Mouse (Mus musculus) CH12F3 (cell line): ENCODE measurements at regions not wholly inside any gene's neighbourhood (a gene's known extent, or its start where the extent isn't known, plus 50 kb on each side); places are given as distances from the start of the nearest gene placed in this dataset.

Source experiments
- in situ Hi-C: fragments of 300-500 bp; cut with MboI; formaldehyde crosslinking; loops from 2 replicates; pipeline ENCODE4 v1.14.3; 2020; ENCODE audit warnings: low sequenced_read_pairs

DNA sequence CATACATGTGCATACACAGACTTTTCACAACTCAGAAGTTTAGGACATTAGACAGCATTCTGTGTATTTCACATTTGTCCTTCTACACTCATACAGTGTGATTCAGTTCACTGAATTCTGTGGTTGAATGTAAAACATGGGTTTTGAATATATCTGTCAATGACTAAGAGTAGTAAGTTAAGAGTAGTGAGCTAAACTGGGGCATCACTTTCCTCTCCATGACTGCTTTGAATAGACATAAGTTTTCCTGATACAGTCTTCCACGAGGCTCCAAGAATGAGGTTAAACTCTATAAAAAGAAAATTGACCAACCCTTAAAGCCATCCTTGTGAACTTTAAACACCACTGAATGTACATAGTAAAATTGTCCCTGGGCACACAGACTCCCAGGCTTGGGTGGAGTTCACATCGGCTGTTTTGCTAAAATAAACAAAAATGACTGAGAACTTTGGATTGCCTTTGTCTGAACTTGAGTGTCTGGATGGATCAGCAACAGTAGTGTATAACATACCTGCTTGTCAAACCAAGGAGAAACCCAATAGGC lies 94.9 kb upstream of the Cdkn2b start:
- in situ Hi-C loops, result no loop called here

DNA sequence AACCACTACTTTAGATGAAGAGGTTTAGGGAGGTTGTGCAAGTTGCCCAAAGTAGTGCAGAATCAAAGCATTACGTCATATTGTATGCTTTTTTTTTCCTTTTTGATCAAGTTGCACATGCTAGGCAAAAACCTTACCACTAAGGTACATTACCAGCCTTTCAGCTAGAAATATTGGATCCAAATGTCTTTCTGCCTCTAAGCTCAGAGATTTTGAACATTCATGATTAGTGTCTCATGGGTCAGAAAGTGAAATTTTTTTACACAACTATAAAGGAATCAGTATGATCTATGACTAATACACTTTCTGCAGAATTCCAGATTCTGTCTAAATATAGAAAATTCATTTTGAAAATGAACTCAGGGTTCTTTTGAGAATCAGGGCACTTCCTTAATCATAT lies 92.3 kb upstream of the Cdkn2b start:
- in situ Hi-C loops, result no loop called here

DNA sequence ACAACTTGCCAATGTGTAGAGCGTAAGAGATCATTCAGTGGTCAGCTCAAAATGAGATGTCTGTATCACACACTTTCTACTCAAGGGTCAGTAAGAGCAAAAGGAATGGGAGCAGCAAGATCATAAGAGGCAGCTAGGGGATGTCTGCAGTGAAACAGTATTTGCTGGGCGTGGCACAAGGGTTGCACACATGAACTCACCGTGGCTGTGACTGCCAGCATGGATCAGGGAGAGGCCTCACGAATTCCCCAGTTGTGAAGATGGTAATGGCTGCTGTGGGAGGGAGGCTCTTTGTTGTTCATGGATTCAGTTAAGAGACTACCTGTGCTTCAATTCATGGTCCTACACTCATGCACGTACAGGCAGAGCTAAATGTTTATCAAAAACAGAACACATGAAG lies 91.5 kb upstream of the Cdkn2b start:
- in situ Hi-C loops, result no loop called here

DNA sequence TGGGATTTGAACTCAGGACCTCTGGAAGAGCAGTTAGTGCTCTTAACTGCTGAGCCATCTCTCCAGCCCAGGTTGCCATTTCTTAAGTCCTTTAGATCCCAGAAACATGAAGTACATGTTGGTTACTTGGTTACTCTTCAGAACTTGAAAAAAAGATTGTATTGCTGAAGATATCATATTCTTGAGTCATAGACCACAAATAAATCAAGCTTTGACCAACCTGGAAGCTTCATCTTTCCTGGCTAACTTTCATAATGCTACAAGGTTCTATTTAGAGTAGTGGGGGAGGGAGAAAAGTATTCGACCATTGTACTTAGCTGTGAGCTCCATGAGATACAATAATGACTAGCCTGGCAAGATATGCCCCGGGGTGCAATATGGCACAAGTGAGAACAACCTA lies 90.9 kb upstream of the Cdkn2b start:
- in situ Hi-C loops, result no loop called here

- in situ Hi-C loops, result no loop called here
Measured at GRCm38 (mm10) chr4:89400342-89400741, 89.5 kb upstream of the Cdkn2b start.

- in situ Hi-C loops, result no loop called here
Measured at GRCm38 (mm10) chr4:89399277-89399676, 88.4 kb upstream of the Cdkn2b start.

GRCm38 (mm10) chr4:89396020-89396419 lies 85.2 kb upstream of the Cdkn2b start:
- in situ Hi-C loops, result no loop called here

GRCm38 (mm10) chr4:89395336-89395735 lies 84.5 kb upstream of the Cdkn2b start:
- in situ Hi-C loops, result no loop called here

GRCm38 (mm10) chr4:89393251-89393711 lies 82.4 kb upstream of the Cdkn2b start:
- in situ Hi-C loops, result no loop called here

DNA sequence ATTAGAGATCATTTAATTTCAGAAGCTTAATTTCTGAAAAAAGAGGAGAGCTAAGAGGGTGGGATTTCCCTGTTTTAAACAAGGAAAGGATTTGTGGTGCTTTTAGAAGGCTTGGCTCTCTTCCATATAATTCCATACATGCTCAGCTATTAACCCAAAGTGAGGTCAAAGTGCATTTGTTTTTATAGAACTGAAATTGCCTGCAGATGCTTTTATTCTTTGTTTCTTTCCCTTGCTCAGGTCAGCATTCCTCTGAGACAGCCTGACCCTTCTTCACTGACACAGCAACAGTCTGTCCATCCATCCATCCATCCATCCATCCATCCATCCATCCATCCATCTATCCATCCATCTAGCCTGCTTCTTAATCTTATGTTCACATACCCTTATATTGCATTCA lies 82.0 kb upstream of the Cdkn2b start:
- in situ Hi-C loops, result no loop called here

DNA sequence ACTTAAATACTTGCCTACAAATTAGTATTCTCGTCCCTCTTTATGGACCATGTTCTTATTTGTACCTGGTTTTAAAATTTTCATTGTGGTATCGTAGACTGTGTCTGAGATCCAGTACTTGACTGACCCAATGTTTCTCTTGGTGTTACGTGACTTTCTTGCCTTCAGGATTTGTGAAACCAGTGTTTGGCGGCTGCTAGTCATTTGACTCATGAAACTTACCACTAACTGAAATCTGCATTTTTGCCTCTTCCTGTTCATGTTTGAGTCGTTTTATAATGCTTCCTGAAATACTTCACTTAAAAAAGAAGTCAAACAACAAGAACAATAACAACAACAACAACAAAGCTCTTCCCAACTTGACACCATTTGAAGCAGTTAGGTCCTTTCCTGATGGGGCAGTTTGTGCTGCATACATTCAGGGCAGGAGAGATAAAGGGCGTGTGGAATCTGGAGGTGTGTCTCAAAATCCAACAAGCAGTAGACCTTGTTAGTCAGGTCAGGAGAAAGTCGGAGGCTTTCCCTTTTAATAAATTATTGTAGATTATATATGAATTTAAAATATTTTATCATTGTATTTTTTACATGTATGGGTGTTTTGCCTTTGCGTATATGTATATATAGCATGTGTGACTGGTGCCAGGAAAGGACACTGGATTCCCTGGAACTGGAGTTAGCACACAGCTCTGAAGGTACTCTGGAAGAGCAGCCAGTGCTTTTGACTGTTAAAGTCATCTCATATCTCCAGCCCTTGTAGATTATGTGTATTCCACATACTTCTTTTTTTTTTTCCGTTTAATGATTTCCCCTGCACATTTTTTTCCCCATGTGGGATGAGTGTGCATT lies 80.8 kb upstream of the Cdkn2b start:
- in situ Hi-C loops, result no loop called here

- in situ Hi-C loops, result no loop called here
Measured at GRCm38 (mm10) chr4:89383548-89383947, 72.7 kb upstream of the Cdkn2b start.

- in situ Hi-C loops, result no loop called here
Measured at GRCm38 (mm10) chr4:89382434-89382976, 71.7 kb upstream of the Cdkn2b start.

GRCm38 (mm10) chr4:89381763-89382162 lies 70.9 kb upstream of the Cdkn2b start:
- in situ Hi-C loops, result no loop called here

- in situ Hi-C loops, result no loop called here
Measured at GRCm38 (mm10) chr4:89381077-89381476, 70.2 kb upstream of the Cdkn2b start.

- in situ Hi-C loops, result no loop called here
Measured at GRCm38 (mm10) chr4:89380330-89380945, 69.6 kb upstream of the Cdkn2b start.

DNA sequence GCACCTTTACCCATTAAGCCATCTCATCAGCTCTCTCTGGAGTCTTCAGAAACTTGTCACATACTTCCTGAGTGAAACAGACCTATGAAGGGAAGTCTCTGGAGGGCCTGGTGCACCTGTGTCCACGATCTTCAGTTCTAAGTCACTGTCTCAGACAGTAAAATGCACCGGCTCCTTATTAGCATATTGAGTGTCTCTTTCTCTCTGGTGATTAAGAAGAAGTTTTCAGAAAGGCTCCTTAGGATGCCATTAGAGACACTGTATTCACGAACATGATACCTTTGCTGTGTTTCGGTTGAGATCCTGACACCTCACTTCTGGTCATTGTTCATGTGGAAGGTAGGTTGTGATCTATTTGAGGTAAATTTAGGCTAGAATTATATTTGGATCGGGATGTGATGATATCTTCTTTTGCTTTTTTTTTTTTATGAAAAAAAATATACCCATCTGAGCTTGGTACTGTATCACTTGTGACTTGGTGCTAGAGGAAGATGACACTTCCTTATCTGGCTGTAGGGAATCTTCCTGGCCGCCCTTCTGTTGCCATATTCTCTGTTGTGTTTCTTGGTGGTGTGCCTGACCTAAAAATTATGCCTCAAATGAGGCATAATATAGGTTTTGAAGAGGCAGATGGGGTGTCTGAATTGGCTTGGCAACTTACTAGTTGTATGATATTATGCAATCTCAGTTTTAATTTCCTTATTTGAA lies 68.9 kb upstream of the Cdkn2b start:
- in situ Hi-C loops, result no loop called here

- in situ Hi-C loops, result no loop called here
Measured at GRCm38 (mm10) chr4:89372631-89373030, 61.8 kb upstream of the Cdkn2b start.

GRCm38 (mm10) chr4:89368850-89369524 lies 58.1 kb upstream of the Cdkn2b start:
- in situ Hi-C loops, result no loop called here

GRCm38 (mm10) chr4:89366581-89367141 lies 55.8 kb upstream of the Cdkn2b start:
- in situ Hi-C loops, result no loop called here
